Mouse (Mus musculus) hindbrain, embryonic 16.5 days (tissue): ENCODE data around the gene Kif19a. TPM values are rescaled to one million over a fixed set of nuclear protein-coding genes. Genes with fewer than 3 reads are reported as not detected.
A peak's percentile ranks its signal among the peaks of the same experiment; 100 is the strongest.

Experiments
- ATAC-seq: fragments of 200-750 bp; cut with Nextera tagmentation; 2 replicates; pipeline ENCODE4 v1.8.0; 2017; ENCODE audit warnings: moderate TSS enrichment, moderate library complexity
- H3K27ac ChIP-seq: fragments of 300-500 bp; sonication (generic); 2 replicates; pipeline ENCODE4 v1.5.1; 2014; ENCODE audit warnings: low read depth, mild to moderate bottlenecking, control low read depth, low read length, moderate library complexity
- H3K27me3 ChIP-seq: fragments of 300-500 bp; sonication (generic); replicated peaks from 2 replicates; pipeline ENCODE4 v1.6.1; 2014; ENCODE audit warnings: low read length; ENCODE audit not compliant: control insufficient read depth, insufficient read depth
- H3K36me3 ChIP-seq: fragments of 300-500 bp; sonication (generic); 2 replicates; pipeline ENCODE4 v1.6.1; 2014; ENCODE audit warnings: mild to moderate bottlenecking, low read length, moderate library complexity, mixed read lengths; ENCODE audit not compliant: control insufficient read depth, insufficient read depth
- H3K4me1 ChIP-seq: fragments of 300-500 bp; sonication (generic); 2 replicates; pipeline ENCODE4 v1.6.1; 2014; ENCODE audit warnings: low read depth, low read length; ENCODE audit not compliant: control insufficient read depth, insufficient read depth
- H3K4me2 ChIP-seq: fragments of 300-500 bp; sonication (generic); 2 replicates; pipeline ENCODE4 v1.6.1; 2014; ENCODE audit warnings: mild to moderate bottlenecking, low read length, control low read depth, moderate library complexity
- H3K4me3 ChIP-seq: fragments of 300-500 bp; sonication (generic); 2 replicates; pipeline ENCODE4 v1.5.1; 2014; ENCODE audit warnings: mild to moderate bottlenecking, low read length, control low read depth, moderate library complexity
- H3K9ac ChIP-seq: fragments of 300-500 bp; sonication (generic); 2 replicates; pipeline ENCODE4 v1.6.1; 2014; ENCODE audit warnings: low read depth, mild to moderate bottlenecking, control low read depth, low read length, moderate library complexity
- H3K9me3 ChIP-seq: fragments of 300-500 bp; sonication (generic); 2 replicates; pipeline ENCODE4 v1.6.1; 2014; ENCODE audit warnings: mild to moderate bottlenecking, low read length, moderate library complexity; ENCODE audit not compliant: control insufficient read depth
- WGBS: fragments of 180-500 bp; shearing (Covaris S2); extraction: QIAGEN DNeasy Blood & Tissue Kit; methylation state at CpG from one replicate; pipeline ENCODE4 v1.1.7; 2014; 5-methylcytosine and 5-hydroxymethylcytosine counted together
- polyA plus RNA-seq: library from polyadenylated mRNA; unstranded; fragments of >200 nt; fragmentation: Nextera tagmentation; extraction: Ambion mirVana; gene quantifications from 2 replicates; pipeline ENCODE4 v1.2.1, GENCODE M21; 2015

Kif19a gene
- polyA plus RNA-seq, 1 experiment from 2014 or later, result 0.69 TPM

DNA sequence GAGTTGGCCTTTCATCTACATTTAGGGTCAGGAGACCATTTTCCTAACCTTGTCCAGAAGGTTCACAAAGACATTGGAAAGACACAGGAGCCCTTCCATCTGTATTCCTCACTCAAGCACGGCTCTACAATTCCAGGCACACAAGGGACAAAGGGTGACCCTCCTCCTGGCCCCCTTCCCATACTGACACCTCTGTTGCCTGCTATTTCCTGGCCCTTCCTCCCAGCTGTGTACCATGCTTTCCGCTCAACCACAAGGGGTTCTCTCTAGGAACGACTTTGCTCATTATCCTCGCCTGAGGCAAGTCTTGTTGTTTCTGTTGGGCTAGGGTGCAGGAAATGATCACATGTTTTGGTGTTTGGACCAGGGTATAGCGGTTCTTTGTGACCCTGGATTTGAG is 36.9 kb upstream of the Kif19a start:
- no peak overlapping the region for H3K4me3 ChIP-seq
- no peaks in the 10 kb centered on the region for H3K9me3 ChIP-seq
- no peaks in the 10 kb centered on the region for H3K36me3 ChIP-seq
- no peak for ATAC-seq
- no peak overlapping the region for H3K4me2 ChIP-seq
- no peak overlapping the region for H3K9ac ChIP-seq
- 48% methylated on average over 5 of the region's 5 CpGs for WGBS
- peaks cover 12% of the 10 kb centered on the region for H3K4me1 ChIP-seq
- H3K27ac ChIP-seq, result no peak overlapping the region
- H3K27me3 ChIP-seq, result no peaks in the 10 kb centered on the region

GRCm38 (mm10) chr11:114729832-114730363 is 35.3 kb upstream of the Kif19a start:
- H3K4me1 ChIP-seq, result peaks cover 12% of the 10 kb centered on the region
- H3K36me3 ChIP-seq, result no peaks in the 10 kb centered on the region
- H3K9me3 ChIP-seq, result no peaks in the 10 kb centered on the region
- no peaks in the 10 kb centered on the region for H3K27me3 ChIP-seq
- H3K27ac ChIP-seq, result no peak overlapping the region
- H3K4me2 ChIP-seq, result no peak overlapping the region
- WGBS, result 51% methylated on average over 6 of the region's 6 CpGs
- no peak for ATAC-seq
- H3K9ac ChIP-seq, result no peak overlapping the region
- H3K4me3 ChIP-seq, result no peak overlapping the region

DNA sequence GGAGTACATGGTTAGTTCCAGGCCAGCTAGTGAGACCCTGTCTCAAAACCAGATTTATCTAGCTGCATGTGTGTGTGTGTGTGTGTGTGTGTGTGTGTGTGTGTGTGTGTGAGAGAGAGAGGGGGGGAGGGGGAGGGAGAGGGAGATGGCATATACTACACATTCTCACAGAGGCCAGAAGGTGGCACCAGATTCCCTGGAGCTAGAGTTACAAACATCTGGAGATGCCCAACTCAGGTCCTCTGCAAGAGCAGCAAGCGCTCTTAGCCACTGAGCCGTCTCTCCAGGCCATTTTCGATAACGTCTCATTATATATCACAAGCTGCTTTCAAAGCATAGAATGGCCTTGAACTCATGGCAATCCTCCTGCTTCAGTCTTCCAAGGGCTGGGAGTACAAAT is 33.5 kb upstream of the Kif19a start:
- H3K9me3 ChIP-seq, result no peaks in the 10 kb centered on the region
- peaks cover 12% of the 10 kb centered on the region for H3K4me1 ChIP-seq
- no peak overlapping the region for H3K4me2 ChIP-seq
- no peak overlapping the region for H3K4me3 ChIP-seq
- 93% methylated on average over 4 of the region's 4 CpGs for WGBS
- H3K27me3 ChIP-seq, result no peaks in the 10 kb centered on the region
- H3K9ac ChIP-seq, result no peak overlapping the region
- no peaks in the 10 kb centered on the region for H3K36me3 ChIP-seq
- ATAC-seq, result no peak
- no peak overlapping the region for H3K27ac ChIP-seq

GRCm38 (mm10) chr11:114732890-114733289 is 32.3 kb upstream of the Kif19a start:
- Histone ChIP-seq H3K27me3 (no peaks in the 10 kb centered on the region), H3K4me3 (no peak overlapping the region), H3K36me3 (no peaks in the 10 kb centered on the region), H3K27ac (no peak overlapping the region), H3K9me3 (no peaks in the 10 kb centered on the region), H3K4me2 (no peak overlapping the region), H3K9ac (no peak overlapping the region), H3K4me1 (peaks cover 6% of the 10 kb centered on the region; the same call in 1 of the 2 replicates)
- WGBS, result 82% methylated on average over 22 of the region's 22 CpGs
- no peak for ATAC-seq

DNA sequence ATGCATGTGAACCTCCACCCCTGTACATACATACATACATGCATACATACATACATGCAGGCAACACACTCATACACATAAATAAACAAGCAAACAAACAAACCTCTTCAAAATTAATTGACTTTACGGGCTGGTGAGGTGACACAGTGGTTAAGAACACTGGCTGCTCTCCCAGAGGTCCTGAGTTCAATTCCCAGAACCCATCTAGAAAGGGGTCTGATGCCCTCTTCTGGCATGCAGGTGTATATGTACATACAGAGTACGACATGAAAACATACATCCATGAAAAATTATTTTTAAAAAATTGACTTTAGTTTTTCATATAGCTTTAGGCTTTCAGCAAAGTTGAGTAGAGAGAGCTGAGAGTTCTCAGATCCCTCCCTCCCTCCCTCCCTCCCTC is 29.1 kb upstream of the Kif19a start:
- H3K9me3 ChIP-seq, result no peaks in the 10 kb centered on the region
- H3K4me2 ChIP-seq, result no peak overlapping the region
- ATAC-seq, result no peak
- H3K4me3 ChIP-seq, result no peak overlapping the region
- no peaks in the 10 kb centered on the region for H3K27me3 ChIP-seq
- no peaks in the 10 kb centered on the region; the same call in 1 of the 2 replicates for H3K4me1 ChIP-seq
- 73% methylated on average over 2 of the region's 2 CpGs for WGBS
- H3K36me3 ChIP-seq, result no peaks in the 10 kb centered on the region
- no peak overlapping the region for H3K9ac ChIP-seq
- no peak overlapping the region for H3K27ac ChIP-seq

DNA sequence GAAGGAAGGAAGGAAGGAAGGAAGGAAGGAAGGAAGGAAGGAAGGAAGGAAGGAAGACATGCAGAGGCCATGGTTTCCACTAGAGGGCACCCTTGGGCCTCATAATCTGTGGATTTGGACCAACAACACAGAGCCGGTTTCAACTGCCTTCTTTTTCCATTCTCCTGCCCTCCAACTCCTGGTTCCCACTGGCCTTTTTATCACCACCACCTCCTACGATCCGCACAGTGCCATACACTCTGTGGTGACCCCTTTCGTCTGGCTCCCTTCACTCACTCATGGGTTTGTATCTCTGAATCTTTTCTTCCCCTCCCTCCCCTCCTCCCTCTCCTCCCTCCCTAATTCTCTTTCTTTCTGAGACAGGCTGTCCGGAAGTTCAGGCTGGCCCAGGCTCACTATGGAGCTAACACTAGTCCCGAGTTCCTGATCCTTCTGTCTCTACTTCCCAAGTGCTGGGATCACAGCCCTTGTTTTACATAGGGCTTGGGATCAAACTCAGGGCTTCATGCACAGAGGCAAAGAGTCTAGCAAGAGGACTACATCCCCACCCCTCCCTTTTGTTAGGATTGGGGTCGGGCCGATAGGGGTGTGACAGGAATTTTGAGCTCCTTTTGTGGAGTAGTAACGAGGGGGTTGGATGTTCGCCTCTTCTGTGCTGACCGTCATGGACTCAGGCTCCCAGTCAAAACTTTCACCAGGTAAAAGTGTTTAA is 28.1 kb upstream of the Kif19a start:
- Histone ChIP-seq H3K4me2 (peak overlapping the region; percentile 36), H3K9ac (peak overlapping the region; percentile 27), H3K4me1 (no peaks in the 10 kb centered on the region; the same call in 1 of the 2 replicates), H3K27me3 (no peaks in the 10 kb centered on the region), H3K36me3 (no peaks in the 10 kb centered on the region), H3K4me3 (no peak overlapping the region), H3K27ac (no peak overlapping the region), H3K9me3 (no peaks in the 10 kb centered on the region)
- WGBS, result 24% methylated on average over 11 of the region's 11 CpGs
- 0 out of 2 replicates have a peak, but pooled peaks have one; percentile 24 for ATAC-seq

DNA sequence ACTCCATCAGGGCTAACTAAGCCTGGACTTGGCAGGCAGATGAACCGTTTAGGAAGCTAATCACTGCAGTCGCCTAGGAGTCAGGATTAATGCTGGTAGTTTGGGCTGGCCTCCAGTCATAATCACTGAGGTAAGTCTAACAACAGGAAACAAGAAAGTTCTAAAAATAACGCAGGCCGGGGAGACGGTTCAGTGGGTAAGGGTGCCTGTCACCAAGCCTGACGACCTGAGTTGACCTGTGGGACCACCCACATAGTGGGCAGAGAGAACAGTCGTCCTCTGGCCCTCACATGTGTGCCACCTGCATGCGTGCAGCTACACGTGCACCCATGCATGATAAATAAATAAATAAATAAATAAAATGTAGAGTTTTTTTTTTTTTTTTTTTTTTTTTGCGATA is 24.6 kb upstream of the Kif19a start:
- no peak for ATAC-seq
- no peaks in the 10 kb centered on the region for H3K9me3 ChIP-seq
- H3K27ac ChIP-seq, result no peak overlapping the region
- no peak overlapping the region for H3K4me2 ChIP-seq
- H3K36me3 ChIP-seq, result no peaks in the 10 kb centered on the region
- no peaks in the 10 kb centered on the region for H3K27me3 ChIP-seq
- H3K9ac ChIP-seq, result no peak overlapping the region
- peaks cover 2% of the 10 kb centered on the region for H3K4me1 ChIP-seq
- no peak overlapping the region for H3K4me3 ChIP-seq
- 27% methylated on average over 10 of the region's 10 CpGs for WGBS

- H3K4me1 ChIP-seq, result peaks cover 2% of the 10 kb centered on the region
- H3K36me3 ChIP-seq, result no peaks in the 10 kb centered on the region
- H3K4me3 ChIP-seq, result no peak overlapping the region
- no peak overlapping the region for H3K4me2 ChIP-seq
- H3K9ac ChIP-seq, result no peak overlapping the region
- no peaks in the 10 kb centered on the region for H3K9me3 ChIP-seq
- H3K27me3 ChIP-seq, result no peaks in the 10 kb centered on the region
- WGBS, result 5% methylated on average over 6 of the region's 6 CpGs
- no peak overlapping the region for H3K27ac ChIP-seq
- ATAC-seq, result no peak
Observed at GRCm38 (mm10) chr11:114741451-114741850, 23.7 kb upstream of the Kif19a start.

DNA sequence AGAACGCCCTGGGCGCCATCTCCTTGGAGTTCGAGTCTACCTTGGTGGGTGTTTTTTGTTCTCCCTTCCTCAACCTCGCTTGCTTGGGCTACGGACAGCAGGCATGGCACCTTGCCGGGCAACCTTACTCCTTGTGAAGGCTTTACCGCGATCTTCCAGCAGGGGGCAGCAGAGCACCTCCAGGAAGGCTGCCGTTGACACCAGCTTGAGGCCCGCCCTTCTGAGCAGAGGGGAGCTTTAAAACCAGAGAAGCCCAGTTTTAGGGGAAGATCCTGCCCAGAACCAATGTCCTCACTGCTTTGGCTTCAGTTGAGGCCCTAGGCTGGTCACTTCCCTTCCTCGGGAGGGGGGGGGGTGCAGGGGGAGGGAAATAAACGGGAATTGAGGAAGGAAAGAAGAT is 20.1 kb upstream of the Kif19a start:
- peaks cover 2% of the 10 kb centered on the region for H3K4me1 ChIP-seq
- peak; percentile 85 for ATAC-seq
- WGBS, result 0% methylated on average over 12 of the region's 12 CpGs
- peak overlapping the region; percentile 48; the same call in 1 of the 2 replicates for H3K9ac ChIP-seq
- peak overlapping the region; percentile 21; the same call in 1 of the 2 replicates for H3K4me3 ChIP-seq
- H3K9me3 ChIP-seq, result no peaks in the 10 kb centered on the region
- no peaks in the 10 kb centered on the region for H3K27me3 ChIP-seq
- no peak overlapping the region for H3K27ac ChIP-seq
- peak overlapping the region; percentile 57 for H3K4me2 ChIP-seq
- H3K36me3 ChIP-seq, result no peaks in the 10 kb centered on the region
